In the genomic region with DNA sequence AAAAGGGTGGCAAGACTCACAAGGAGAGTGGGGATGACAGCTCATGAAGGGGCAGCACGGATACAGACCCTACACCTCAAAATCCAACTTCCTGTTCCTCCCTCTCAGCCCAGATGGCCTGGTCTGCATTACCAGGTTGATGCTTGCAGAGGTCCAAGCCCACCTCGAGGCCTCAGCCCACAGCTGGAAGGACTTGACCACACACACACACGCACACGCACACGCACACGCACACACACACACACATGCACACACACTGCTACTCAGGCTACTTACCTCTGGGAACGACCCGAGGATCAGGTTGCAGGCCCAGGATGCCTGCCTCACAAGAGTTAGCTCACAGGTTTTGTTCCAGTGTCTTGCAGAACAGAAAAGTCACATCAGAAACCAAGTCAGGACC, we compare ENCODE assay signal across 18 mouse cellular contexts. TPM values are rescaled to one million over a fixed set of nuclear protein-coding genes. Genes with fewer than 3 reads are reported as not detected.
"Had no signal": no experiment of that assay in that cellular context is flagged by ENCODE, and none has a peak within 500 bp of the region (broad histone marks: within the 10 kb centered on the region; RNA-seq: fewer than 3 reads in every experiment).

No protein-coding gene starts in this region.

- H3K4me2 ChIP-seq: liver, embryonic 13.5 days; midbrain, embryonic 11.5 days had no signal

- H3K27ac ChIP-seq: liver, embryonic 13.5 days; stomach, postnatal 0 days had no signal

- H3K4me3 ChIP-seq: liver, embryonic 13.5 days had no signal

- H3K4me1 ChIP-seq: liver, embryonic 13.5 days had no signal

- H3K27me3 ChIP-seq: liver, embryonic 13.5 days had no signal

- DNase-seq: kidney, adult 9 months; kidney, postnatal 14 days; kidney, postnatal 4 days; left cerebral cortex, postnatal 4 days; liver, embryonic 13.5 days; lung, adult 2 months; lung, postnatal 14 days; lung, postnatal 4 days; midbrain, embryonic 14.5 days; right cerebral cortex, postnatal 14 days; right cerebral cortex, postnatal 4 days; thymus, adult 2 months; thymus, postnatal 14 days; thymus, postnatal 4 days had no signal

- H3K9ac ChIP-seq: liver, embryonic 13.5 days had no signal

- H3K9me3 ChIP-seq: liver, embryonic 13.5 days had no signal

- H3K36me3 ChIP-seq: liver, embryonic 13.5 days had no signal

RNA-seq across cellular contexts. Expression of a gene that starts 5.2 kb away (rescaled TPM):
- polyA plus RNA-seq: midbrain, embryonic 11.5 days; neural tube, embryonic 11.5 days had no signal

RNA-seq across cellular contexts. Expression of a gene that starts 21.5 kb away (rescaled TPM):
- polyA plus RNA-seq: neural tube, embryonic 11.5 days had no signal

RNA-seq across cellular contexts. Expression of a gene that starts 54.6 kb away (rescaled TPM):
- polyA plus RNA-seq: liver, adult 2 months; liver, embryonic 13.5 days; midbrain, embryonic 11.5 days had no signal
